Mouse (Mus musculus) small intestine, adult 2 months (tissue): ENCODE data around the gene Clec16a. TPM values are rescaled to one million over a fixed set of nuclear protein-coding genes. Genes with fewer than 3 reads are reported as not detected.

Source experiments
- H3K27ac ChIP-seq: fragments of 200-500 bp; 2 replicates; pipeline ENCODE4 v1.5.1; 2012; ENCODE audit warnings: low read depth, low read length, control low read depth, inconsistent platforms; ENCODE audit not compliant: insufficient read depth
- H3K27me3 ChIP-seq: fragments of 200-500 bp; 2 replicates; pipeline ENCODE4 v1.6.1; 2012; ENCODE audit warnings: mild to moderate bottlenecking, moderate library complexity, low read length, inconsistent platforms; ENCODE audit not compliant: control insufficient read depth, insufficient read depth
- H3K36me3 ChIP-seq: fragments of 200-500 bp; 2 replicates; pipeline ENCODE4 v1.6.1; 2012; ENCODE audit warnings: mild to moderate bottlenecking, low read length, control low read depth, inconsistent platforms; ENCODE audit not compliant: control insufficient read depth, insufficient read depth
- H3K4me1 ChIP-seq: fragments of 200-500 bp; 2 replicates; pipeline ENCODE4 v1.6.1; 2012; ENCODE audit warnings: low read length, inconsistent platforms, mixed read lengths; ENCODE audit not compliant: control insufficient read depth, insufficient read depth, insufficient read length
- H3K4me3 ChIP-seq: fragments of 200-500 bp; 2 replicates; pipeline ENCODE4 v1.5.1; 2012; ENCODE audit warnings: low read depth, mild to moderate bottlenecking, control low read depth, inconsistent platforms, low read length, moderate library complexity
- CTCF ChIP-seq: fragments of 200-500 bp; IDR thresholded peaks from 2 replicates; pipeline ENCODE4 v1.5.1; 2012; ENCODE audit warnings: low read depth, mild to moderate bottlenecking, control low read depth, inconsistent platforms, low read length, moderate library complexity, mixed read lengths; ENCODE audit not compliant: insufficient replicate concordance, insufficient read length; ENCODE audit errors: extremely low read depth
- POLR2A ChIP-seq: fragments of 200-500 bp; IDR thresholded peaks from 2 replicates; pipeline ENCODE4 v1.6.1; 2012; ENCODE audit warnings: low read depth, mild to moderate bottlenecking, control low read depth, inconsistent platforms, low read length, moderate library complexity
- WGBS: fragments of 180-500 bp; shearing (Covaris S2); methylation state at CpG from one replicate; pipeline ENCODE4 v1.1.7; 2018; 5-methylcytosine and 5-hydroxymethylcytosine counted together
- polyA plus RNA-seq: library from polyadenylated mRNA; depleted of rRNA; stranded (reverse); fragments of >200 nt; gene quantifications from 2 replicates; pipeline ENCODE4 v1.2.3, GENCODE M21; 2012

Clec16a gene
- polyA plus RNA-seq, 1 experiment, result 14.3 TPM

GRCm38 (mm10) chr16:10705396-10705795 is 160.3 kb downstream of the Clec16a start:
- no peaks in the 10 kb centered on the region for H3K36me3 ChIP-seq
- H3K4me3 ChIP-seq, result no peak overlapping the region
- H3K27ac ChIP-seq, result no peak overlapping the region
- no peak for TF ChIP-seq POLR2A
- TF ChIP-seq CTCF, result no peak
- WGBS, result 77% methylated on average over 1 of the region's 1 CpGs
- peaks cover 10% of the 10 kb centered on the region; the same call in 1 of the 2 replicates for H3K4me1 ChIP-seq
- no peaks in the 10 kb centered on the region for H3K27me3 ChIP-seq

GRCm38 (mm10) chr16:10711524-10711923 is 166.4 kb downstream of the Clec16a start:
- Histone ChIP-seq H3K4me3 (no peak overlapping the region), H3K27me3 (no peaks in the 10 kb centered on the region), H3K4me1 (no peaks in the 10 kb centered on the region; the same call in 1 of the 2 replicates), H3K27ac (no peak overlapping the region), H3K36me3 (no peaks in the 10 kb centered on the region)
- TF ChIP-seq CTCF (no peak), POLR2A (no peak)
- 88% methylated on average over 1 of the region's 1 CpGs for WGBS

- Histone ChIP-seq H3K36me3 (no peaks in the 10 kb centered on the region), H3K4me1 (no peaks in the 10 kb centered on the region; the same call in 1 of the 2 replicates), H3K4me3 (no peak overlapping the region), H3K27ac (no peak overlapping the region), H3K27me3 (no peaks in the 10 kb centered on the region)
- TF ChIP-seq CTCF (no peak), POLR2A (no peak)
- 54% methylated on average over 2 of the region's 2 CpGs for WGBS
These were observed 167.9 kb downstream of the Clec16a start for GRCm38 (mm10) chr16:10713041-10713440.

GRCm38 (mm10) chr16:10713441-10714239 is 168.5 kb downstream of the Clec16a start:
- TF ChIP-seq CTCF, result no peak
- no peak overlapping the region for H3K4me3 ChIP-seq
- H3K27ac ChIP-seq, result no peak overlapping the region

GRCm38 (mm10) chr16:10715211-10715610 is 170.1 kb downstream of the Clec16a start:
- 93% methylated on average over 5 of the region's 5 CpGs for WGBS
- Histone ChIP-seq H3K4me1 (no peaks in the 10 kb centered on the region; the same call in 1 of the 2 replicates), H3K27ac (no peak overlapping the region), H3K36me3 (no peaks in the 10 kb centered on the region), H3K27me3 (no peaks in the 10 kb centered on the region), H3K4me3 (no peak overlapping the region)
- TF ChIP-seq POLR2A (no peak), CTCF (no peak)

More at GRCm38 (mm10) chr16:10713441-10714239, 168.5 kb downstream of the Clec16a start:
- no peaks in the 10 kb centered on the region for H3K36me3 ChIP-seq
- no peaks in the 10 kb centered on the region for H3K27me3 ChIP-seq
- H3K4me1 ChIP-seq, result no peaks in the 10 kb centered on the region; the same call in 1 of the 2 replicates
- WGBS, result 53% methylated on average over 7 of the region's 7 CpGs

- H3K27me3 ChIP-seq, result no peaks in the 10 kb centered on the region
- no peaks in the 10 kb centered on the region; the same call in 1 of the 2 replicates for H3K4me1 ChIP-seq
- H3K4me3 ChIP-seq, result no peak overlapping the region
- WGBS, result 89% methylated on average over 2 of the region's 2 CpGs
- no peak for TF ChIP-seq POLR2A
- TF ChIP-seq CTCF, result no peak
- H3K36me3 ChIP-seq, result no peaks in the 10 kb centered on the region
- H3K27ac ChIP-seq, result no peak overlapping the region
These were observed 170.5 kb downstream of the Clec16a start for GRCm38 (mm10) chr16:10715632-10716031.

- 97% methylated on average over 2 of the region's 2 CpGs for WGBS
- Histone ChIP-seq H3K36me3 (no peaks in the 10 kb centered on the region), H3K4me1 (no peaks in the 10 kb centered on the region; the same call in 1 of the 2 replicates), H3K27ac (no peak overlapping the region), H3K27me3 (no peaks in the 10 kb centered on the region), H3K4me3 (no peak overlapping the region)
- TF ChIP-seq CTCF (no peak), POLR2A (no peak)
These were observed 171.6 kb downstream of the Clec16a start for GRCm38 (mm10) chr16:10716696-10717095.

- H3K27ac ChIP-seq, result no peak overlapping the region
- no peaks in the 10 kb centered on the region for H3K27me3 ChIP-seq
- no peaks in the 10 kb centered on the region for H3K36me3 ChIP-seq
- TF ChIP-seq POLR2A (no peak), CTCF (no peak)
- 73% methylated on average over 6 of the region's 6 CpGs for WGBS
- H3K4me3 ChIP-seq, result no peak overlapping the region
- H3K4me1 ChIP-seq, result no peaks in the 10 kb centered on the region
These were observed 174.8 kb downstream of the Clec16a start for GRCm38 (mm10) chr16:10719971-10720370.
